Mouse (Mus musculus) midbrain, postnatal 0 days (tissue): ENCODE data around the gene Samd13. TPM values are rescaled to one million over a fixed set of nuclear protein-coding genes. Genes with fewer than 3 reads are reported as not detected.

Experiments
- ATAC-seq: fragments of 200-750 bp; cut with Nextera tagmentation; 2 replicates; pipeline ENCODE4 v1.8.0; 2017; ENCODE audit warnings: moderate number of reproducible peaks, mild to moderate bottlenecking, moderate TSS enrichment, moderate library complexity; ENCODE audit not compliant: low FRiP score
- DNase-seq: peaks from one replicate; pipeline ENCODE4 v3.0.0-alpha.2; 2015; ENCODE audit warnings: low spot score
- H3K27ac ChIP-seq: fragments of 300-500 bp; sonication (generic); 2 replicates; pipeline ENCODE4 v1.5.1; 2014; ENCODE audit warnings: low read depth, mild to moderate bottlenecking, low read length, mixed read lengths
- H3K27me3 ChIP-seq: fragments of 300-500 bp; sonication (generic); 2 replicates; pipeline ENCODE4 v1.6.1; 2014; ENCODE audit warnings: low read length, control low read depth, mixed read lengths; ENCODE audit not compliant: insufficient read depth
- H3K36me3 ChIP-seq: fragments of 300-500 bp; sonication (generic); 2 replicates; pipeline ENCODE4 v1.6.1; 2014; ENCODE audit warnings: low read length, control low read depth, mixed read lengths; ENCODE audit not compliant: insufficient read depth
- H3K4me1 ChIP-seq: fragments of 300-500 bp; sonication (generic); 2 replicates; pipeline ENCODE4 v1.6.1; 2014; ENCODE audit warnings: mild to moderate bottlenecking, control low read depth, antibody characterized with exemption, low read length, mixed read lengths; ENCODE audit not compliant: insufficient read depth
- H3K4me2 ChIP-seq: fragments of 300-500 bp; sonication (generic); 2 replicates; pipeline ENCODE4 v1.6.1; 2014; ENCODE audit warnings: low read depth, mild to moderate bottlenecking, low read length, mixed read lengths; ENCODE audit not compliant: poor library complexity, severe bottlenecking
- H3K4me3 ChIP-seq: fragments of 300-500 bp; sonication (generic); 2 replicates; pipeline ENCODE4 v1.5.1; 2014; ENCODE audit warnings: low read depth, mild to moderate bottlenecking, low read length, moderate library complexity
- H3K9ac ChIP-seq: fragments of 300-500 bp; sonication (generic); replicated peaks from 2 replicates; pipeline ENCODE4 v1.6.1; 2014; ENCODE audit warnings: mild to moderate bottlenecking, low read length, moderate library complexity, mixed read lengths; ENCODE audit not compliant: poor library complexity, severe bottlenecking
- H3K9me3 ChIP-seq: fragments of 300-500 bp; sonication (generic); 2 replicates; pipeline ENCODE4 v1.6.1; 2016; ENCODE audit warnings: low read length, control low read depth
- CTCF ChIP-seq: IDR thresholded peaks from 2 replicates; pipeline ENCODE4 v1.5.1; 2016; ENCODE audit warnings: antibody characterized with exemption, mild to moderate bottlenecking
- WGBS: fragments of 180-500 bp; shearing (Covaris S2); extraction: QIAGEN DNeasy Blood & Tissue Kit; methylation state at CpG from one replicate; pipeline ENCODE4 v1.1.7; 2014; 5-methylcytosine and 5-hydroxymethylcytosine counted together
- polyA plus RNA-seq: library from polyadenylated mRNA; unstranded; fragments of >200 nt; fragmentation: Nextera tagmentation; extraction: Ambion mirVana; gene quantifications from 2 replicates; pipeline ENCODE4 v1.2.1, GENCODE M21; 2015
- total RNA-seq: library from RNA; depleted of rRNA; stranded (reverse); fragments of >200 nt; gene quantifications from 2 replicates; pipeline ENCODE4 v1.2.3, GENCODE M21; 2014

Gene Samd13
- total and polyA plus RNA-seq, 2 experiments from 2014 or later = 0.16 to 0.31 TPM

GRCm38 (mm10) chr3:146632506-146632905 lies 52.9 kb downstream of the Samd13 start:
- Histone ChIP-seq H3K4me3 (no peak overlapping the region), H3K4me1 (no peaks in the 10 kb centered on the region), H3K27ac (no peak overlapping the region), H3K27me3 (no peaks in the 10 kb centered on the region), H3K36me3 (no peaks in the 10 kb centered on the region), H3K9ac (no peak overlapping the region), H3K9me3 (no peaks in the 10 kb centered on the region), H3K4me2 (no peak overlapping the region)
- ATAC-seq (no peak), DNase-seq (no peak)
- WGBS = 85% methylated on average over 5 of the region's 5 CpGs
- TF ChIP-seq CTCF = no peak

- no peak for TF ChIP-seq CTCF
- H3K9me3 ChIP-seq = no peaks in the 10 kb centered on the region
- H3K4me2 ChIP-seq = no peak overlapping the region
- 73% methylated on average over 8 of the region's 8 CpGs for WGBS
- H3K27ac ChIP-seq = no peak overlapping the region
- no peaks in the 10 kb centered on the region for H3K36me3 ChIP-seq
- H3K4me3 ChIP-seq = no peak overlapping the region
- ATAC-seq = no peak
- DNase-seq = no peak
- H3K27me3 ChIP-seq = no peaks in the 10 kb centered on the region
- H3K9ac ChIP-seq = no peak overlapping the region
- no peaks in the 10 kb centered on the region for H3K4me1 ChIP-seq
These were observed 57.0 kb downstream of the Samd13 start for GRCm38 (mm10) chr3:146628227-146628982.

GRCm38 (mm10) chr3:146625766-146626165 lies 59.6 kb downstream of the Samd13 start:
- DNase-seq (no peak), ATAC-seq (no peak)
- Histone ChIP-seq H3K4me2 (no peak overlapping the region), H3K36me3 (no peaks in the 10 kb centered on the region), H3K27ac (no peak overlapping the region), H3K4me3 (no peak overlapping the region), H3K9ac (no peak overlapping the region), H3K9me3 (no peaks in the 10 kb centered on the region), H3K4me1 (no peaks in the 10 kb centered on the region), H3K27me3 (no peaks in the 10 kb centered on the region)
- WGBS = 90% methylated on average over 4 of the region's 4 CpGs
- no peak for TF ChIP-seq CTCF

GRCm38 (mm10) chr3:146621966-146622365 lies 63.4 kb downstream of the Samd13 start:
- no peaks in the 10 kb centered on the region for H3K36me3 ChIP-seq
- ATAC-seq = no peak
- no peaks in the 10 kb centered on the region for H3K9me3 ChIP-seq
- no peak overlapping the region for H3K27ac ChIP-seq
- 71% methylated on average over 11 of the region's 11 CpGs for WGBS
- no peaks in the 10 kb centered on the region for H3K4me1 ChIP-seq
- no peak overlapping the region for H3K4me2 ChIP-seq
- DNase-seq = no peak
- H3K4me3 ChIP-seq = no peak overlapping the region
- TF ChIP-seq CTCF = no peak
- H3K27me3 ChIP-seq = no peaks in the 10 kb centered on the region
- H3K9ac ChIP-seq = no peak overlapping the region

GRCm38 (mm10) chr3:146620555-146621249 lies 64.7 kb downstream of the Samd13 start:
- Histone ChIP-seq H3K36me3 (no peaks in the 10 kb centered on the region), H3K4me2 (no peak overlapping the region), H3K27me3 (no peaks in the 10 kb centered on the region), H3K9ac (no peak overlapping the region), H3K27ac (no peak overlapping the region), H3K9me3 (no peaks in the 10 kb centered on the region), H3K4me3 (no peak overlapping the region), H3K4me1 (no peaks in the 10 kb centered on the region)
- no peak for TF ChIP-seq CTCF
- WGBS = 77% methylated on average over 14 of the region's 14 CpGs
- DNase-seq (peak; percentile 70), ATAC-seq (no peak; the same call in 1 of the 2 replicates)

GRCm38 (mm10) chr3:146620101-146620500 lies 65.3 kb downstream of the Samd13 start:
- H3K27ac ChIP-seq = no peak overlapping the region
- 83% methylated on average over 10 of the region's 10 CpGs for WGBS

More at GRCm38 (mm10) chr3:146620101-146620500, 65.3 kb downstream of the Samd13 start:
- no peak overlapping the region for H3K4me3 ChIP-seq
- TF ChIP-seq CTCF = no peak
- no peak for DNase-seq
- H3K4me1 ChIP-seq = no peaks in the 10 kb centered on the region
- H3K9ac ChIP-seq = no peak overlapping the region
- H3K9me3 ChIP-seq = no peaks in the 10 kb centered on the region
- no peaks in the 10 kb centered on the region for H3K27me3 ChIP-seq
- ATAC-seq = no peak
- no peak overlapping the region for H3K4me2 ChIP-seq
- H3K36me3 ChIP-seq = no peaks in the 10 kb centered on the region
